Mouse (Mus musculus): ENCODE results near the gene Clint1.

Gene Clint1

GRCm38 (mm10) chr11:45929541-45929940 lies 77.7 kb downstream of the Clint1 start:
- DNase-seq (ENCODE audit: low spot score) = no peak

- no peak for DNase-seq (ENCODE audit: low spot score)
Observed at GRCm38 (mm10) chr11:45932771-45933170, 80.9 kb downstream of the Clint1 start.

GRCm38 (mm10) chr11:45937478-45937877 lies 85.6 kb downstream of the Clint1 start:
- no peak for DNase-seq (ENCODE audit: low spot score)

DNA sequence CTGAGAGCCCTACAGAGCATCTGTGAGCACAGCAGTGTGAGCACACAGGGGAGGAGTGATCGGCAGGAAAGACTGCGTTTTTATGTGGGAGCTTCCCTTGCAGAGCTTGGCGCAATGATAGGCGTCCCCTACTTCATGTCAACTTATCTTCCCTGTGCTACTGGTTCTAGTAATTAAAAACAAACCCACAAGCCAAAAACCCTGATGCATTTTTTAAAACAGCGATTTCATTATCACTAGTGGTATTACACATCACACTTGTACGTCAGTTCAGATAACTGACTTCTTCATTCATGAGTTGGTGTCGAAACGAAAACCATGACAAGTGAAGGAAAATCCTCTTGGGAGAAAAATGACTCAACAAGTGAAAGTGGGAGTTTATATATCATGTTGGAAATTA lies 87.1 kb downstream of the Clint1 start:
- DNase-seq (ENCODE audit: low spot score) = no peak

DNA sequence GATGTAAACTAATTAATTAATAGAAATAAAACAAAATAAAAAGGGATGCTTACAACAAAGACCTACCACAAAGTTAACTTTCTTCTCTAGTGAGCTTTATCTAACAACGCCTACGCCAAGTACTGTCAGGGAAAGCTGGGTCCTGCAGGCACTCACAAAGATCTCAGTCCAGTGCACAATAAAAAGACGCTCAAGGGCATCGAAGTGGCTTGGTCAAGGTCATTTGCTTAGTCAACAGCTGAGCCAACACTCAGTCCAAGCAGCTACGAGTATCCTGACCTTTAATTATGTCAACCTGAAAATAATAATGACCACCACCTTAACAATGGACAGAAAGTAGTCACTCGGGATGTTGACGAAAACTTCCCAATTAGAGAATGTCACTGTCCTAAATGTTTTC lies 90.4 kb downstream of the Clint1 start:
- DNase-seq (ENCODE audit: low spot score) = no peak

GRCm38 (mm10) chr11:45943108-45943705 lies 91.4 kb downstream of the Clint1 start:
- no peak for DNase-seq (ENCODE audit: low spot score)

- DNase-seq (ENCODE audit: low spot score) = no peak
Observed at GRCm38 (mm10) chr11:45943891-45944642, 92.2 kb downstream of the Clint1 start.

GRCm38 (mm10) chr11:45944643-45945156 lies 92.8 kb downstream of the Clint1 start, which contains the start of gene Lsm11:
TSS of gene Lsm11 (minus strand) at chr11:45944935.
- peak; percentile 88 for DNase-seq (ENCODE audit: low spot score)

- DNase-seq (ENCODE audit: low spot score) = no peak
Observed at GRCm38 (mm10) chr11:45946796-45947195, 94.9 kb downstream of the Clint1 start.

- no peak for DNase-seq (ENCODE audit: low spot score)
Observed at GRCm38 (mm10) chr11:45947491-45947890, 95.6 kb downstream of the Clint1 start.

GRCm38 (mm10) chr11:45955127-45955627 lies 103.3 kb downstream of the Clint1 start, which contains the start of gene Thg1l:
TSS of gene Thg1l (minus strand) at chr11:45955494.
- peak; percentile 82 for DNase-seq (ENCODE audit: low spot score)

DNA sequence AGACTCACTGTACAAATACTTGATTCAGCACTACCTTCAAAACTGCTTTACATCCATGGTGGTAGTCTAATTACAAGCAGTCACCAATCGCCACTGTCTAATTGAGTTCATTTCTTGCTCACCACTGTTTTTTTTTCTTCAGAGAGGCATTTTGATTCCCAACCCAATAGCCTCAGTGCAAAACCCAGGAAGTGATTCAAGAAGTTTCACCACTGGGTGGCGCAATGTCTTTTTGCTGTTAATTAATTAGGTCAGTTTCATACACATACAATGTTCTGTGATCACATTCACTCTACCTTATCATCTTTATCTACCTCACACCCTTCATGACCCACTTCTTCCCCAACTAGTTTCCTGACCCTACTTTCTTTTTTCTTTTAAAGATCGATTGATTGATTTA lies 107.7 kb downstream of the Clint1 start:
- no peak for DNase-seq (ENCODE audit: low spot score)

DNA sequence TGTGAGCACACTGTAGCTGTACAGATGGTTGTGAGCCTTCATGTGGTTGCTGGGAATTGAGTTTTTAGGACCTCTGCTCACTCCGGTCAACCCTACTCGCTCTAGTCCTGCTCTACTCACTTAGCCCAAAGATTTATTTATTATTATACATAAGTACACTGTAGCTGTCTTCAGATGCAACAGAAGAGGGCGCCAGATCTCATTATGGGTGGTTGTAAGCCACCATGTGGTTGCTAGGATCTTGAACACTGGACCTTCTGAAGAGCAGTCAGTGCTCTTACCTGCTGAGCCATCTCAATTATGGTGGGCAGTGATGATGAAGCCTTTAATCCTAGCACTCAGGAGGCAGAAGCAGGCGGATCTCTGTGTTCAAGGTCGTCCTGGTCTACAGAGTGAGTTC lies 108.2 kb downstream of the Clint1 start:
- no peak for DNase-seq (ENCODE audit: low spot score)
